Mouse (Mus musculus) left cerebral cortex, adult 11 months (tissue): Measurements from ENCODE around the gene Coa7.
"Not testable (repeated sequence)": the region's sequence is repeated elsewhere in the genome, so short reads cannot be mapped to it uniquely, and the experiment has no call there.

ENCODE experiments used
- DNase-seq: peaks from one replicate; pipeline ENCODE4 v3.0.0; 2022; ENCODE audit warnings: low spot score

The Coa7 gene

DNA sequence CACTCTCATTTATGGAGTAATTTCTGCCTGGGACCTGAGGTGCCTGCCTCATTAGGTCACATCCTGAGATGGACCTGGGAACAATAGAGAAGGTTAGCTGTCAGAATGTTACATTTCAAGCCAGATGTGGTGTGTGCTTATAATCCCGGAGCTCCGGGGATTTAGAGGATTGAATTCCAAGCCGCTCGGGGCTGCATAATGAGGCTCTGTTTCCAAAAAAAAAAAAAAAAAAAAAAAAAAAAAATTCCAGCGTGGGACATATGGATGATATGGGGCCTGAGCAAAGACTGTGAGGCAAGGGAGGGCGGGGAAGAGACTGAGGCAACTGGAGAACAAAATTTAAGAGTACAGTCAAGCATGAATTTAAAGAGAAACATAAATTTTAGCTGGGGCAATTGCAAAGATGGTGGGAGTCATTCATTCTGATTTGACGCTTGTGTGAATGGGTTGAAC, 16.7 kb downstream of the Coa7 start:
- no peak for DNase-seq

DNA sequence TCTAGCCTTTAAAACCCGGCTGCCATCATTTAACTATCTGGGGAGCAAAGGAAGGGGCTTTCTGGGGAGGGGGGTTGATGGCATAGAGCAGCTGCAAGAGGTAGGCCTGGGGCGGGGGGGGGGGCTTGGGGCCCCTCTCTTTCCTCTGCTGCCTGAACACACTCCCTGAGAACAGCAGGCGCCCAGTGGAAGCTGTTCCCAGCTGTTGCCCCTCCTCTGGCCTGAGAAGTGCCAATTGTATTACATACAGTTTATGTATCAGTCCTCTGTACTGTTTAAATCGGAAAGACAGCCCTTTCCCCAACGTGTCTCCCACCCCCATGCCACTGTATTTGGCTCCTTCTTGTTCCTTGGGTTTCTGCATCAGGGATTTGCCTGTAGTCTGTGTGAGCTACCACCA, 17.9 kb downstream of the Coa7 start:
- DNase-seq = no peak

DNA sequence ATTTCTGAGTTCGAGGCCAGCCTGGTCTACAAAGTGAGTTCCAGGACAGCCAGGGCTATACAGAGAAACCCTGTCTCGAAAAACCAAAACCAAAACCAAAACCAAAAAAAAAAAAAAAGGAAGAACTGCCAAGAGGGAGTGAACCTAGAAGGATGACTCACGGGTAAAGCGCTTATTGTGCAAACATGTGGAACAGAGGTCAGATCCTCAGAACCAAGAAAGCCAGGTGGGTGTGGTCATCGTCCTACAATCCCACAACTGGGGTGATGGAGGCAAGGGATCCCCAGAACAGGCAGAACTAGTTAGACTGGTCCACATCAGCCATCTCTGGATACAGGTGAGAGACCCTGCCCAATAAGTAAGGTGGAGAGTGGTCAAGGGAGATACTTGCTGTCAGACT, 19.2 kb downstream of the Coa7 start:
- DNase-seq = no peak

DNA sequence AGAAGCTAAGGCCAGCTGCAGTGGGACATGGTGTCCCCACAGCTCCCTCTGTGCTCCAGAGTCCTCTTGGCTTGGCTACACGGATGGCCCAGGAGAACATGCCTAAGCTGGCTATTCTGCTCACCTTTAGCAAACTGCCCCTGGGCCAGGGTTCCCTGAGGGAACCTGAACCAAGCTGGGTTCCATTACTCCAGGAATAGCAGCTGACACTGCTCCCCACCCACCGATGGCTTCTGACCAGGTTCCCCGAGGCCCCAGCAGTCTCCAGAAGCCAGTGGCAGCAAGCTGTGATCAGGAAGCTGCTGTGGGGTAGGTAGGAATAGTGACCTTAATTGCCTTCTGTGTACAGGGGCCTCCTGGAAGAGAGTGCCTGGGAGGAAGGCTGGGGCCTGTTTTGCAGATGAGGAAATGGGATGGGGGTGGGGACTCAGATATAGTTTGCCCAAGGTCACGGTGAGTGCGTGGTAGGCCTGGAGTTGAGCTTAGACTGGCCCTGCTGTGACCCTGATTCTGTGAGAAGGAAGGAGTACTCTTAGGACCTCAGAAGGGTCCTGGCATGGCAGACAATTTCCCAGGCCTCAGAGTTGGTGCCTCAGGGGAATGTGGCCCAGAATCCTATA, 20.4 kb downstream of the Coa7 start:
- DNase-seq = no peak

DNA sequence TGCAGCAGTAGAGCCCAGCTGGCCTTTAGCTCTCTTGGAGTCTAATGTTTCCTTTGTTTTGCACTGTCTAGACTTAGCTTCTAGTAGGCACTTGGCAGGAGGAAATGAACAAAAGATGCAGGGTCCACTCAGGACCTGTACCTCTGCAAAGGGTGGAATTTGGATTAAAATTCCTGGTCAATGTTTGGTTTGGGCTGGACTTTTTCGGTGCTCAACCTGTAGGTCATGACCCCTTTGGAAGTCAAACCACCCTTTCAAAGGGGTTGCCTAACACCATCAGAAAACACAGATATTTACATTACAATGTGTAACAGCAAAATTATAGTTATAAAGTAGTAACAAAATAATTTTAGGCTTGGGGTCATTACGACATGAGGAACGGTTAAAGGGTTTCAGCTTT, 21.1 kb downstream of the Coa7 start:
- no peak for DNase-seq

DNA sequence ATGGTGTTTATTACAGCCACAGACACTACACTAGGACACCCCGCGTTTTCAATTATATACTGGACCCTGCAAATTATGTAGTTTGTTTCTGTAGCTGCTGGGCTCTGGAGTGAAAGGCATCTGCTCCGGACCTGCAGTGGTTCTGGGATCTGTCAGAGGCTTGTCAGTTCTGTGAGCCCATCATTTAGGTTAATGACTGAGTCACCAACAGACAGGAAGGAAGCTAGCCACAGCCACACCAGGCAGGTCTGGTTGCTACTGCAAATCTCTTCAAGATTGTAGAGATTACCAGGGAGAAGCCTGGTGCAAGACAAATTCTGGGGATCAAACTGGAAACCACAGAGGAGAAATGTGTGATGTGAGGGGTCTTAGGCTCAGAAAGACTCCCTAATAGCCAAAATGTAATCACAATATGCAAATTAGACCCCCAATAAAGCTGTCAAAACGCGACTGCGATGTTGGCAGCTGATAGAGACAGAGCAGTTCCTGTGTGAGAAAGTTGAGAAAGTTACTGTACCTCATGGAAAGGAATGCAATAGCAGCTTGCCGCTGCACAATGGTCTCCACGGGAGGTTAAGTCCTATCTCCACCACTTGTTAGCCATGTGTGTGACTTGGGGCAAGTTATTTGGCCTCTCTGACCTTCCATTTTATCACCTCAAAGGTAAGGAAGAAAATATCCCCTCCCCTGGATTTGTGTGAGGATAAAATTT, 22.1 kb downstream of the Coa7 start:
- DNase-seq = no peak

DNA sequence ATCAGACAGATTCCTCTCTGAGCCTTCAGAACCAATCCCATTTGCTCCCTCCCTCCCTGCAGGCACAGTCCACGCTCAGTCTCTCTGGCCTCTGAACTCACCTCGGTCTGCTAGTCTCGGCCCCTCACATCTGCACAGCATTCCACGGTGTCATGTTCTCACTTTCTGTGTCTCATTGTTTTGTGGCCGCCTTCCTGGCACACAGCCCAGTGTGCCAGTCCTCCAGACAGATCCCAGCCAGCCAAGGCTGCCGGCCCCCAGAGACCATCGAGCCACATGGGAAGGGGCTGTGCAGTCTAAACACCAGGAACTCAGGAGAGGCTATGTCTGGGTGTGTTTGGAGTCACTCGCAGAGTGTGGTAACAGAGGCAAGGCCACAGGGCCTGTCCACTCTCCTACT, 22.9 kb downstream of the Coa7 start:
- no peak for DNase-seq

DNA sequence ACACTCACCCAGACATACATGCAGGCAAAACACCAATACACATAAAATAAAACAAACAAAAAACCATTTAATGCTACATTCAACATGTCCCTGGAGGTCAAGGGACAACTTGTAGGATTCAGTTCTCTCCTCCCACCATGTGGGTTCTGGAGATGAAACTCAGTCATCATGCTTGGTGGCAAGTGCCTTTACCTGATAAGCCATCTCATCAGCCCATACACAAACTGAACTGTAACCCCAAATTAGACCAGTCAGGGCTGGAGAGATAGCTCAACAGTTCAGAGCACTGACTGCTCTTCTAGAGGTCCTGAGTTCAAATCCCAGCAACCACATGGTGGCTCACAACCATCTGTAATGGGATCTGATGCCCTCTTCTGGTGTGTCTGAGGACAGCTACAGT, 25.7 kb downstream of the Coa7 start:
- DNase-seq = not testable (repeated sequence)

DNA sequence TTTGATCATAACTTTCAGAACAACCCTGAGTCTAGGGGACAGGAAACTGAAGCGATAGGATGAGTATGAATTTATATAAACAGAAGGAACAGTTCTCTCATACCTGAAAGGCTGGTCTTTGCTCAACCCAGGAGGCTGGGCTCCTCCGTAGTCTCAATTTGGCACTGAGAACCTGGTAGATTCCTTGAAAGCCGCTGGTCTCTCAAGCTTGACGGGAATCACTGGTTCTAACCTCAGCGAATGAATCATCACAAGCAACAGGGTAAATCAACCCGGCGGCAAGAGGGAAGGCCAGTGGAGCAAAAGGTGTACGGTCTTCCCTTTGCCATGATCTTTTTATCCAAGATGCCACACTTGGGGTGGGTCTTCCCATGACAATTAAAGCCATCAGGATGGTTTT, 29.5 kb downstream of the Coa7 start:
- DNase-seq = no peak

DNA sequence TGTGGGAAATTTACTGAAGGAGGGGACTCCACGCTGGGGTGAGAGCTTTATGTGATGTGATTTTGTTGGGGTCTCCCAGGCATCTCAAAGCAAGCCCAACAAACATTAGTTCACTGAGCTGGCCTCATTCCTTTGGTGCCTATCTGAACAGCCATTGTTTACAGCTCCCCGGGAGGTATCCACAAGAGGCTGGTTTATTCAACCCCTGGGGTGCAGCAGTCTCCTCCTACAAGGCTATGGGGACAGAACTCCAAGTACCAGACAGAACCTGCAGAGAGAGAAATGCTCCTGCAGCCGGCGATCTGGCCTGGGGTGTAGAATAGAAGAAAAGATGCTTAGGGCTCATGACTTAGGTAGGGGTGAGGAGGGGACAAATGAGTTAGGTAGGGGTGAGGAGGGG, 30.6 kb downstream of the Coa7 start:
- DNase-seq = no peak

DNA sequence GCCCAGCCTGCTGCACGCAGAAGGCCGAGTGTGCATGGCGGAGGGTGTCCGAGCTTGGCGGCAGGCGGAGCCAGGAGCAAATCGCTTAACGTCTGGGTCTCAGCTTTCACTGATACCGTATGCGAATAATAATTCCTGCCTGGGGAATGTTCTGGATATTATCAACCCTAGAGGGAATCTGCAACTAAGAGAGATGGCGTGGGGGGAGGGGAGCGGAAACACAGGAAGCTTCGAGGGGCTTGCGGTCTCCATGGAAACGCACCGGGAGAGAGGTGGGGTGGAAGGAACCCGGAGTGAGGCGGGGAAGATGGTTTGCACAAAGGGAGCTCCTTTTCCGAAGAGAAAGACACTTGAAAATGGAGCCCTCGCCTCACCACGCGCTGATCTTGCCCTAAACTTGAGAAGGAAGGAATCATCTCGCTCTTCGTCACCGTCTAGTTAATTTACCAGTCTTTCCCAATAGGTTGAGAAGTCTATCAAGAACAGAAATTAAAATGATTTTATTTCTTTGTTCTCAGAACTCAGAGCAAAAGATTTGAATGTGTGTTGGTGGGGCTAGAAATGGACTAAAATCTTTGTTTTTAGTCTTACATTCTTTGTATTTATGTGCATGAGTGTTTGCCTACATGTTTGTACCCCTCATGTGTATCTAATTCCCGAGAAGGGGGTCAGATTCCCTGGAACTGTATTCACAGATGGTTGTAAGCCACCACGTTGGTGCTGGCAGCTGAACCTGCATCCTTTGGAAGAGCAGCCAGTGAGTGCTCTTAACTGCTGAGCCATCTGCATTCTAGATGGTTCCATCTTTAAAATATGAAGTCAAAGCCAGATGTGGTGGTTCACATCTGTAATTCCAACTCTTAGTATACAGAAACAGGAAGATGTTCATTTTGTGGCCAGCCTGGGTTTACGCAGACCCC, 32.5 kb downstream of the Coa7 start:
- no peak for DNase-seq

DNA sequence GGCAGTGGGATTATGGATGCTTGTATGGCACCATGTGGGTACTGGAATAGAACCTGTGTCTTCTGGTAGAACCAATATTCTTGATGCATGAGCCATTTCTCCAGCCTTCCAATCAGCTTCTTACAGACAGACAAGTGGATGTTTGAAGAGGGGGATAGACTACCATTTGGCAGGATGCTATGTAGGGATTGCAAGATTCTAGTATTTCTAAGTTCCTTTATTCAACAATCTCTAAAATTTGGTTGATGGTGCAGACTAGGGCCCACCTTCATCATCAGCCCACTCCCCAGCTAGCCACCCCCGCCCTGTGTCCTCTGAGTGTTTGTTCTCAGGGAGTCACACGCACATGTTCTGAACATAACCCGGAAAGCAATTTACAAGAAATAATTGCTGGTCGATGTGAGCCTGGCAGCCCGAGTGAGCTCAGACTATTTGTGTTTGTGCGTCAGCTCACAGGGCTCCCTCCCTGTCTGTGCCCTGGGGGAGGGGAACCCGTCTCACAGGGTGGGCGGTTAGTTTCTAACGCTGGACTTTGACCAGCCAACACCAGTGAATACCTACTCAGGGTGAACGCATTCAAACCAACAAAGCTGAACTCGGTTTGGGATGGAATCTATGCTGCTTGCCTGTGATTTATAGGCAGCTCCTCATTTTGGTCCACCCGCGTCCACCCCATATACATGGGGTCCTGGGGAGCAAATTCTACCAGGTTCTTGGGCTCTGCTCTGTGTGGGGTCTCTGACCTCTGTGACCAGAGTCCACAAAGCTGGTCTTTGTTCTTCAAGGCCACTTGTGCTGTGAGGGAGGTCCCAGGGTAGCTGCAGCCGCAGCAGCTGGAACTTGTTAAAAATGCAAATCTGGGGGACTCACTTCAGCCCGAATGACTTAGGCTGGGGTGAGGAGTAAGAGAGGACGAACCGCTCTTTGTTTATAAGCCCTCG, 34.7 kb downstream of the Coa7 start:
- no peak for DNase-seq

DNA sequence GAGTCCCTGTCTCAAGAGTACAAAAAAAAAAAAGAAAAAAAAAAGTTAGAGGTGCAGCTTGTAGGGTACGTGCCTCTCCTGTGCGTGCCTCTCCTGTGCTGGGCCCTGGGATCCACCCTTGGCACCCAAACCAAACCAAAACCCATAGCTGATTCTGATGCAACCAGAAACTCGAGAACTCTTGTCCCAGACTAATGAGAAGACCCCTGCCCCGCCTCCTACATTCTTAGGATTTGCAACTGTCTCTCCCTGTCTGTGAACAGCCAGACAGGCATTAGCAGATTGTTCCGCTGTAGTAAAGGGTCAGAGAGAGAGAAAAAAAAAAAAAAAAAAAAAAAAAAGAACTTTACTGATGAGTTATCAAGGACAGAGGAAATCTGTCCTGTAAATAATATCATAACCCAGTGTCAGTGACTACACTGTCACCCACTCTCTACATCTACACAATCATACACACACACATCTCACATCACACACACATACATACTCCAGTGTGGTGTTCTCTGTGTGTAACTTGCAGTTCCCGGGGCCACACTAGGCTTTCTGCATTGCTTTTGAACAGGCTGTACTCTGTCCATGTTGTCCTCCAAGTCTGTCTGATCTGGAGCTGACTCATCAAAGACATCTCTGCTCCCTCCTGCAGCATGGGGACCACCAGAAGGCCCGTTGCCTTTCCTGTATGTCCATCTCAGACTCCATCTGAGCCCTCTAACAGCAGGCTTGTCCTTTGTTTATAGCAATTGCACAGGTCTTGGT, 35.6 kb downstream of the Coa7 start:
- no peak for DNase-seq

DNA sequence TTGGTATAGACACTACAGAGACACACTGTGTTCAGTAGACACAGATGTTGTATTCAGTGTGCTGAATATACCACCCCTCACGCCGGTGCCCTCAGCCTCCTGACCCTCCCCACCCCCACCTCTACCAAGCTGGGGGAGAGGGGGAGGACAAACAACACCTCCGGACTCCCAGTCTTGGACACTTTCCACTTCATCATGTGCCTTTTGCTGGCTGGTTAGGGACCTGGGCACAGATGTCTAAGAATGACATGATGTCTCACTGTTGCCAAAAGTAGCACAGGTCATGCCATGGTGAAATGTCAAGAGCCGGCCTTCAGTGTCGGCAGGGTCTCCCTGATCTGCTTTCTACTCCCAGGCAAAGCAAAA, 36.2 kb downstream of the Coa7 start:
- DNase-seq = no peak

DNA sequence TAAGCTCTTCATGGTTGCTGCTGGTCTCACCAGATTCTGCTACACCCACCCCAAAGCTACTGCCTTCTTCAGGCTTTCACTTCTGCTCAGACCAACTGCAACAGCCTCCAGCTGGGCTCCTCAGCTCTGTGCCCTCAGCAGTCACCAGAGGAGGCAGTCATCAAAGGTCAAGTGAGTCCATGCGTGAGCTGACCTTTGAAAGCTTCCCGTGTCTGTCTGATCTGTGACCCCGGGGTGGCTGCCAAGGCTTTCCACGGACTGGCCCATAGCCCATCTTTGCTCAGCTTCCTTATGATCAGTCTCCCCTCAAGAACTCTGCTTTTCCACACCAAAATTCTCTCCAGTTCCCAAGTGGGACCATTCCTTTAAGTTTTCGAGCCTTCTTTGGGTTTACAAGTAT, 41.3 kb downstream of the Coa7 start:
- DNase-seq = no peak

DNA sequence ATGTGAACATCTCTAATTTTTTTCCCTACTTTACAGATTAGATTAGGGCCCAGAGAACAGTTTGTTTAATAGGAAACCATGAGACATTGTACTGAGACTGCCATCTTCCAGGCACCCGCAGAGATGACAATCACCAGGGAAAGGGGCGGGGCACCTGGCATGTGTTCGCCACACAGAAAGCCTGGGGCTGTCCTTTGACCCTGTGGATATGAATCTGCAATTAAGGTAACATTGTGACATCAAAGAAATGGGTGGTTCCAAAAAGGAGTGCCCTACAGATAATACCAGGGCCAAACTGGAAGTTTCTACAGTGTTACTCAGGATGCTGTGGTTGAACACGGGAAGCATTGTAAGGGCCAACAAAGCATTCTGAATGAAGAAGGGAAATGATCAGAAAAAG, 42.5 kb downstream of the Coa7 start:
- DNase-seq = no peak

DNA sequence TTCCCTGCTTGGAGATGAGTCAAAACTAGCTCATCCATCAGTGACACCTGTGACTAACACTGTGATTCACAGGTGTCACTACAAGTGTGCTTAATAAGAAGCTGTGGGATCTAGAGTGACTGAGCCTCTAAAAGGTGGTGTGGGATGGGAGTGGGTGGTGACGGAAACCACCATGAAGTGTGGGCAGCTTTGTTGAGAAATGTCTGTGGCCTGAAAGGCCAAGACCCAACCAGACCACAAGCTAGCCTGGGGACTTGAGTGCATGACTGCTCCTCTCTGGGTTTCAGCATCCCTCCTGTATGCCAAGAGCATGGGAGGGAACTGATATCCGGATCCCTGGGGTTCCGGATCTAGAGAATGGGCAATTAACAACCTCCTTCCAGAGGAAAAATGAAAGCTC, 43.5 kb downstream of the Coa7 start:
- no peak for DNase-seq

DNA sequence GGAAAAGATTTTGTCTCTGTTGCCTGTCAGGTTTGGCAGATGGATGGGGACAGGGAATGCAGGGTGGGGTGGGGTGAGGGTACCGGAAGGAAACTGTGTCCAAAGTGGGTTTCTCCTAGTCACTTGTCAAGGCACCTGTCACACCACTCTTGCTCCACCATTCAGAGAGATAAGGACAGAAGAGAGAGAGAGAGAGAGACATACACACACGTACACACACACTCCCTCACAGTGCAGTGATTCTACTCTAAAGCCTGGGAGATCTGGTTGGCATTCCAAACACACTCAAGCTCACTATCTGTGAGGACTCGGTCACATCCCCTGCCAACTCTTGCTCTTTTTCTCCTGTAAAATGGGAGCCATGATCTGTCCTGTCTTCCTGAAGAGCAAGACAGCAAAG, 44.2 kb downstream of the Coa7 start:
- no peak for DNase-seq

DNA sequence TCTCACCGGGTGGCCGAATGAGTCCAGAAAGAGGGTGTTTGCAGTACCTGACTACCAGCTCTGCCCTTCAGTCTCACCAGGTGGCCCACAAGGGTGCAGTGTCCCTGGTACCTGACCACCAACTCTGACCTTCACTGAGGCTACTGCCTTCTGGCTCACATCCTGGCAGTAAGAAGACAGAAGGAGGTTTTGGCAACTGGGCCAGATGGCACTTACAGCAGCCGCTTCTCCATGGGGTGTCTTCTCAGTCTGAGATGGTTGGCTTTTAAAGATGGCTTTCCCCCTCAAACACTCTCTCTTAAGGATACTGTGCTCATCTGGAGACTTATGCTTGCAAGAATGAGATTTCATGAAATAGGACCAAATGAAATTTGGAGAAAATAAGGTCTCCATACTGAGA, 51.5 kb downstream of the Coa7 start:
- no peak for DNase-seq

DNA sequence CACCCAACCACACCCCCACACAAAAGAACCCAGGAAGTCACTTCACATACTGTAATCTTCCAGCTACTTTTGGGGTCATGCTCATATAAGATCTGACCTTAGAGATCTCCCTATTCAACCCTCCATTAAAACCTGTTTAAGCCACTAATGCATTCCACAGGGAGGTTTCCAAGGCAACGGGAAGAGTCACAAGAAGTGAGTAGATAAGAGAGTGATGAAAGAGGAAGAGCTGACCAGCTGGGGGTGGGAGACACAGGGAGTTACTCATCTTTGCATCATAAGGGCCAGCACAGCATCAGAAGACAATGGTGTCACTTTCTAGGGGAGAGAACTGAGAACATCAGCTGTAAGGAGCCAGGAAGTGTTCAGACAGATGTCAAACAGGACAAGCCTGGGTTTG, 52.2 kb downstream of the Coa7 start:
- no peak for DNase-seq

DNA sequence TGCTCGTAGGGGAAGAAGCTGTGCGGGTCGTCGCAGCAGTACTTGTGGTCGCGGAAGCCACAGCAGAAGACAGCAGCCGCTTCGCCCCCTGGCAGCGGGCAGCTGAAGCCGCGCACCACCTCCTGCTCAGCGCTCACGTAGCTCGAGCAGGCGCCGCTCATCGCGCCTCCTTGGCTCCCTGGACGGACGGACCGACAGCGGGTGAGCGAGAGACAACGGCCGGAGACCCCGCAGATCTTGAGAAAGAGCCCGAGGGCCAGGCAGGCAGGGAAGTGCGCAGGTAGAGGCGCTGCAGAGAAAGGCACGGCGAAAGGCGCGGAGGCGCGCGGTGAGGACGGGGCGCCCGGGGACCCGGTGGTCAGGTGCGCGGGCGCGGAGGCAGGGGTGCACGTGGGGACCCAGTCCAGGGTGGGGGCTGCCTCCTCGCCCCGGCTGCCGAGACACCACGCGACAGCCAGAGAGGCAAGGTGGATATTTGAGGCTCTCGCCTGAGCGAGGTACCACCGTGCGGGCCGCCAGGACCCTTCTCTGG, 55.3 kb downstream of the Coa7 start, which contains the start of gene Shisal2a:
Gene Shisal2a (minus strand): TSS at position 167 of the 532 bp plus-strand sequence.
- no peak for DNase-seq
